Mouse (Mus musculus): Measurements from ENCODE around the gene Rfc2. TPM values are rescaled to one million over a fixed set of nuclear protein-coding genes. Genes with fewer than 3 reads are reported as not detected.
"Not testable (repeated sequence)": the region's sequence is repeated elsewhere in the genome, so short reads cannot be mapped to it uniquely, and the experiment has no call there.

Gene Rfc2
- polyA plus RNA-seq, 1 experiment from 2014 or later, result 228 TPM

DNA sequence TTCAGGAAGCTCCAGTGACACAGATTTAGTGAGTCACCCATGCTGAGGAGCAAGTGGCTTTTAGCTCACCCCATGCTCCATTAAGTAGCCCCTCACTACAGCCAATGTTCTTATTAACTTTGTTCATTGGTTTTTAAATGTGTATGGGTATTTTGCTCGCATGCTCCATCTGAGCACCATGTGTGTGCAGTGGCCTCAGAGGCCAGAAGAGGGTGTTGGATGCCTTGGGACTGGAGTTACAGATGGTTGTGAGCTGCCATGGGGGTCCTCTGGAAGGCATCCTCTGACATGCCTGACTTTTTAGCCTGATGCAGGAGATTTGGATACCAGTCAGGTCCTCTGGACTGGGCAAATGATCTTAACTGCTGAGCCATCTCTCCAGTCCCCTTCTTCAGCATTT lies 63.0 kb downstream of the Rfc2 start:
- 84% methylated on average over 1 of the region's 1 CpGs for WGBS
- H3K4me1 ChIP-seq, result peaks cover 4% of the 10 kb centered on the region
- no peak for ATAC-seq (ENCODE audit: low FRiP score)
- H3K4me3 ChIP-seq, result no peak overlapping the region
- H3K36me3 ChIP-seq, result no peaks in the 10 kb centered on the region
- H3K4me2 ChIP-seq (replicated peaks), result no peak overlapping the region
- H3K9ac ChIP-seq, result no peak overlapping the region
- no peak overlapping the region for H3K27ac ChIP-seq
- no peaks in the 10 kb centered on the region for H3K9me3 ChIP-seq (replicated peaks)
- no peaks in the 10 kb centered on the region for H3K27me3 ChIP-seq

- 77% methylated on average over 8 of the region's 8 CpGs for WGBS
- H3K9ac ChIP-seq, result no peak overlapping the region
- peaks cover 2% of the 10 kb centered on the region for H3K4me1 ChIP-seq
- no peak overlapping the region for H3K4me3 ChIP-seq
- H3K36me3 ChIP-seq, result no peaks in the 10 kb centered on the region
- H3K4me2 ChIP-seq (replicated peaks), result no peak overlapping the region
- H3K27ac ChIP-seq, result no peak overlapping the region
- ATAC-seq (ENCODE audit: low FRiP score), result no peak
- H3K9me3 ChIP-seq (replicated peaks), result no peaks in the 10 kb centered on the region
- no peaks in the 10 kb centered on the region for H3K27me3 ChIP-seq
Measured at GRCm38 (mm10) chr5:134644643-134645118, 63.5 kb downstream of the Rfc2 start.

GRCm38 (mm10) chr5:134646461-134646860 lies 65.3 kb downstream of the Rfc2 start:
- ATAC-seq (ENCODE audit: low FRiP score), result no peak
- 63% methylated on average over 4 of the region's 4 CpGs for WGBS
- no peak overlapping the region for H3K4me2 ChIP-seq (replicated peaks)
- no peaks in the 10 kb centered on the region for H3K27me3 ChIP-seq
- no peaks in the 10 kb centered on the region; the same call in 1 of the 2 replicates for H3K9me3 ChIP-seq (replicated peaks)
- no peaks in the 10 kb centered on the region for H3K4me1 ChIP-seq
- H3K36me3 ChIP-seq, result no peaks in the 10 kb centered on the region
- no peak overlapping the region for H3K9ac ChIP-seq
- no peak overlapping the region for H3K27ac ChIP-seq
- H3K4me3 ChIP-seq, result no peak overlapping the region

DNA sequence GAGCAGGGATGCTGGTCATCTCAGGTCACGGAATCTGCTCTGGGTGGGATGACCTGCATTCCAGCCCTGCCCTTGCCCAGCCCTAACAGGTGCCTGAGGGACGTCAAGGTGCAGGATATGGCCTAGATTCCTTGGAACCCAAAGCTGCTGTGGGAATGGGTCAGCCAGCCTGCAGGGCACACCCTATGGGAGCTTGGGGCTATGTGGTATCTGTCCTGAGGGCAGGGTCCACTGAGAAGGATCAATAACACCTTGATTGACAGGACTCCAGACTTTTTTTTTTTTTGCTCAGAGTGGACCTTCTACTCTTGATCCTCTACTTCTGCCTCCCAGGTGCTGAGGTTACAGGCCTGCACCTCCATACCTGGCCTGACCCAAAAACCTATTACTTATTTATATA lies 66.2 kb downstream of the Rfc2 start:
- 83% methylated on average over 2 of the region's 2 CpGs for WGBS
- H3K4me3 ChIP-seq, result no peak overlapping the region
- H3K9ac ChIP-seq, result no peak overlapping the region
- H3K4me1 ChIP-seq, result no peaks in the 10 kb centered on the region
- H3K27ac ChIP-seq, result no peak overlapping the region
- H3K27me3 ChIP-seq, result no peaks in the 10 kb centered on the region
- no peaks in the 10 kb centered on the region; the same call in 1 of the 2 replicates for H3K9me3 ChIP-seq (replicated peaks)
- no peak for ATAC-seq (ENCODE audit: low FRiP score)
- no peaks in the 10 kb centered on the region for H3K36me3 ChIP-seq
- no peak overlapping the region for H3K4me2 ChIP-seq (replicated peaks)

GRCm38 (mm10) chr5:134648976-134649375 lies 67.8 kb downstream of the Rfc2 start:
- 67% methylated on average over 3 of the region's 4 CpGs for WGBS
- H3K9ac ChIP-seq; H3K9me3 ChIP-seq (replicated peaks); H3K4me1 ChIP-seq; H3K27me3 ChIP-seq; ATAC-seq (ENCODE audit: low FRiP score); H3K36me3 ChIP-seq; H3K4me3 ChIP-seq; H3K27ac ChIP-seq; H3K4me2 ChIP-seq (replicated peaks): not testable (repeated sequence)

- H3K27me3 ChIP-seq, result no peaks in the 10 kb centered on the region
- no peak for ATAC-seq (ENCODE audit: low FRiP score)
- H3K9me3 ChIP-seq (replicated peaks), result no peaks in the 10 kb centered on the region; the same call in 1 of the 2 replicates
- H3K4me1 ChIP-seq, result no peaks in the 10 kb centered on the region
- H3K4me3 ChIP-seq, result no peak overlapping the region
- H3K27ac ChIP-seq, result no peak overlapping the region
- peaks cover 1% of the 10 kb centered on the region; the same call in 1 of the 2 replicates for H3K36me3 ChIP-seq
- H3K4me2 ChIP-seq (replicated peaks), result no peak overlapping the region
- no peak overlapping the region for H3K9ac ChIP-seq
- WGBS, result 50% methylated on average over 5 of the region's 5 CpGs
Measured at GRCm38 (mm10) chr5:134650926-134651325, 69.8 kb downstream of the Rfc2 start.

Small RNAs within 50 kb of the gene (microRNA-seq; reads per million reads assigned to microRNA genes)
- gene Mir7228, result not detected

Other genes with a start within 250 kb of the Rfc2 start
- gene Gtf2ird1, start 124.7 kb upstream of the Rfc2 start, polyA plus RNA-seq (2016; fragmentation: Nextera tagmentation; extraction: Ambion mirVana), result 95.9 and 99.9 TPM in 2 replicates
- gene Clip2, start 28.9 kb upstream of the Rfc2 start, polyA plus RNA-seq (2016; fragmentation: Nextera tagmentation; extraction: Ambion mirVana), result 12.6 and 13.0 TPM in 2 replicates
- 0.18 and 0.23 TPM in 2 replicates for gene Syna, start 21.2 kb upstream of the Rfc2 start, polyA plus RNA-seq (2016; fragmentation: Nextera tagmentation; extraction: Ambion mirVana)
- 3.4 and 5.2 TPM in 2 replicates for gene Lat2, start 33.7 kb downstream of the Rfc2 start, polyA plus RNA-seq (2016; fragmentation: Nextera tagmentation; extraction: Ambion mirVana)
- 397 and 418 TPM in 2 replicates for gene Eif4h, start 58.1 kb downstream of the Rfc2 start, polyA plus RNA-seq (2016; fragmentation: Nextera tagmentation; extraction: Ambion mirVana)
- gene Limk1, start 107.2 kb downstream of the Rfc2 start, polyA plus RNA-seq (2016; fragmentation: Nextera tagmentation; extraction: Ambion mirVana), result 19.5 and 20.9 TPM in 2 replicates
- 7.2 and 10.1 TPM in 2 replicates for gene Eln, start 166.0 kb downstream of the Rfc2 start, polyA plus RNA-seq (2016; fragmentation: Nextera tagmentation; extraction: Ambion mirVana)